Mouse (Mus musculus) hindbrain, embryonic 14.5 days (tissue): ENCODE results near the gene Pms2. TPM values are rescaled to one million over a fixed set of nuclear protein-coding genes. Genes with fewer than 3 reads are reported as not detected.

Source experiments
- ATAC-seq: fragments of 200-750 bp; cut with Nextera tagmentation; 2 replicates; pipeline ENCODE4 v1.8.0; 2017; ENCODE audit warnings: moderate number of reproducible peaks, mild to moderate bottlenecking, moderate TSS enrichment, moderate library complexity; ENCODE audit not compliant: low FRiP score
- DNase-seq: peaks from one replicate; pipeline ENCODE4 v3.0.0-alpha.2; 2015; ENCODE audit warnings: low spot score
- H3K27ac ChIP-seq: fragments of 300-500 bp; sonication (generic); 2 replicates; pipeline ENCODE4 v1.5.1; 2014; ENCODE audit warnings: mild to moderate bottlenecking, moderate library complexity
- H3K27me3 ChIP-seq: fragments of 300-500 bp; sonication (generic); 2 replicates; pipeline ENCODE4 v1.6.1; 2014; ENCODE audit warnings: mild to moderate bottlenecking, low read length, mixed read lengths; ENCODE audit not compliant: control insufficient read depth, insufficient read depth
- H3K36me3 ChIP-seq: fragments of 300-500 bp; sonication (generic); replicated peaks from 2 replicates; pipeline ENCODE4 v1.6.1; 2014; ENCODE audit not compliant: control insufficient read depth, insufficient read depth
- H3K4me1 ChIP-seq: fragments of 300-500 bp; sonication (generic); replicated peaks from 2 replicates; pipeline ENCODE4 v1.6.1; 2014; ENCODE audit warnings: antibody characterized with exemption, low read length, mixed read lengths; ENCODE audit not compliant: control insufficient read depth, insufficient read depth
- H3K4me2 ChIP-seq: fragments of 300-500 bp; sonication (generic); replicated peaks from 2 replicates; pipeline ENCODE4 v1.6.1; 2014; ENCODE audit warnings: mild to moderate bottlenecking, moderate library complexity
- H3K4me3 ChIP-seq: fragments of 300-500 bp; sonication (generic); replicated peaks from 2 replicates; pipeline ENCODE4 v1.5.1; 2014; ENCODE audit warnings: mild to moderate bottlenecking, low read length
- H3K9ac ChIP-seq: fragments of 300-500 bp; sonication (generic); 2 replicates; pipeline ENCODE4 v1.6.1; 2014
- H3K9me3 ChIP-seq: fragments of 300-500 bp; sonication (generic); 2 replicates; pipeline ENCODE4 v1.6.1; 2016; ENCODE audit warnings: low read length; ENCODE audit not compliant: control insufficient read depth
- WGBS: fragments of 180-500 bp; shearing (Covaris S2); extraction: QIAGEN DNeasy Blood & Tissue Kit; methylation state at CpG from one replicate; pipeline ENCODE4 v1.1.7; 2014; 5-methylcytosine and 5-hydroxymethylcytosine counted together
- polyA plus RNA-seq: library from polyadenylated mRNA; unstranded; fragments of >200 nt; fragmentation: Nextera tagmentation; extraction: Ambion mirVana; gene quantifications from 2 replicates; pipeline ENCODE4 v1.2.1, GENCODE M21; 2014

Gene Pms2
- polyA plus RNA-seq, 1 experiment from 2014 or later, result 29.3 TPM

GRCm38 (mm10) chr5:143930656-143931055 is 20.9 kb downstream of the Pms2 start:
- 97% methylated on average over 12 of the region's 12 CpGs for WGBS
- no peak for ATAC-seq
- peaks cover 60% of the 10 kb centered on the region for H3K36me3 ChIP-seq

DNA sequence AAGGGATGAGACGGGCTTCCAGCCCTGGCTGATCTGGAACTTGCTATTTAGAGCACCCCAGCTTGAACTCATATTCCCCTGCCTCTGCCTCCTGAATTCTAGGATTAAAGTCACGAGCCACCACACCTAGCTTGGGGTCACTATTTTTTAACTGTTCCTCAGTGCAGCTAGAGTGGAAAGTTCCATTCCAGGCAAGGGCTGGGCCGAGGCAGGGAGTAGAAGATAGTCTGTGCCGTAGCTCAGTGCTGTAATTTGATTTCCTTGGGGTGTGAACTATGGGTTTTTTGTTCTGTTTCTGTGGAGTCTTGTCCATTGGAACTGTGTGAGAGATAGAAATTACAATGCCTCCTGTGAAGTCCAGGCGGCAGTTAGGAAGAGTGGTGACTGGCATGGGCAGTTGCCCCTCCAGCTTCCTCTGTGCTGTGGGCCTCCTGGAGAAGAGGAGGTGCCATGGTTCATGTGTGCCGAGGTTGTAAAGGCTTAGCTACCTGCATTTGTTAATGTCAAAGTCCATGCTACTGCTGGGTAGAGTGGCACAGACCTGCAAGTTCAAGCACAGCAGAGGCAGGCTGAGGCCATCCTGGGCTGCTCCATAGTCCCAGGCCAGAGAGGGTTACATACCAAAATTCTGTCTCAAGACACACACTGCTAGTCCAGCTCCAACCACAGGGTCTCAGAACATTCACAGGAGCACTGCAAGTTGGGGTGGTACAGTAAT is 22.3 kb downstream of the Pms2 start:
- Histone ChIP-seq H3K9me3 (no peaks in the 10 kb centered on the region), H3K9ac (no peak overlapping the region), H3K4me1 (no peaks in the 10 kb centered on the region), H3K27me3 (no peaks in the 10 kb centered on the region), H3K36me3 (peaks cover 47% of the 10 kb centered on the region), H3K27ac (no peak overlapping the region), H3K4me3 (no peak overlapping the region), H3K4me2 (no peak overlapping the region)
- no peak for ATAC-seq
- DNase-seq, result no peak
- 78% methylated on average over 6 of the region's 6 CpGs for WGBS

More at GRCm38 (mm10) chr5:143930656-143931055, 20.9 kb downstream of the Pms2 start:
- DNase-seq, result no peak
- H3K9ac ChIP-seq, result no peak overlapping the region
- H3K9me3 ChIP-seq, result no peaks in the 10 kb centered on the region
- H3K4me1 ChIP-seq, result no peaks in the 10 kb centered on the region
- H3K4me3 ChIP-seq, result no peak overlapping the region
- no peak overlapping the region for H3K27ac ChIP-seq
- no peak overlapping the region for H3K4me2 ChIP-seq
- no peaks in the 10 kb centered on the region for H3K27me3 ChIP-seq

DNA sequence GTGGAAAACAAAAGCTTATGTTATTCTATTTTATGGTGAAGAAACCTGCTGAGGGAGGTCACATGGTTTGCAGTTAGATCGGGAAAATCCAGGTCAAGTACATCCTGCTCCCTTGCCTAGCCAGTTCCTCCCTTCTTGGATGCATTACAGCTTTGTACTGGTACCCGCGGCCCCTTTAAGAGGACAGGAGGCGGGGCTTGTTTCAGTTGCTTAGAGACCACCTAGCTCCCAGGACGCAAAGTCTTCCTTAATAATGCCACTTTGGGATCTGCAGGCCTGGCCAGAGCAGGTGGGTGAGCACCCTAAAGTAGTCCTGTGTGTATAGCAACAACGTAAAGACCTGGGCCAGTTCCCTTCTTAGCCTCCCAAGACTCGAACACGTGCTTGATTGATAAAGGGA is 23.1 kb downstream of the Pms2 start, which contains the start of gene Rsph10b:
Gene Rsph10b (plus strand): TSS at position 205 of the 400 bp plus-strand sequence.
- DNase-seq (peak; percentile 29), ATAC-seq (no peak)
- Histone ChIP-seq H3K27ac (no peak within 1 kb of the TSS), H3K4me1 (no peaks in the 10 kb centered on the region), H3K4me2 (no peak within 1 kb of the TSS; the same call in 1 of the 2 replicates), H3K9me3 (no peaks in the 10 kb centered on the region), H3K36me3 (peaks cover 44% of the 10 kb centered on the region), H3K27me3 (no peaks in the 10 kb centered on the region), H3K4me3 (no peak within 1 kb of the TSS), H3K9ac (no peak within 1 kb of the TSS)
- 19% methylated on average over 8 of the region's 8 CpGs for WGBS

GRCm38 (mm10) chr5:143933414-143933813 is 23.6 kb downstream of the Pms2 start:
- Histone ChIP-seq H3K27ac (no peak overlapping the region), H3K4me3 (no peak overlapping the region), H3K4me1 (no peaks in the 10 kb centered on the region), H3K27me3 (no peaks in the 10 kb centered on the region), H3K9me3 (no peaks in the 10 kb centered on the region), H3K4me2 (no peak overlapping the region; the same call in 1 of the 2 replicates), H3K36me3 (peaks cover 38% of the 10 kb centered on the region), H3K9ac (no peak overlapping the region)
- ATAC-seq (no peak), DNase-seq (no peak)
- WGBS, result 90% methylated on average over 11 of the region's 11 CpGs

DNA sequence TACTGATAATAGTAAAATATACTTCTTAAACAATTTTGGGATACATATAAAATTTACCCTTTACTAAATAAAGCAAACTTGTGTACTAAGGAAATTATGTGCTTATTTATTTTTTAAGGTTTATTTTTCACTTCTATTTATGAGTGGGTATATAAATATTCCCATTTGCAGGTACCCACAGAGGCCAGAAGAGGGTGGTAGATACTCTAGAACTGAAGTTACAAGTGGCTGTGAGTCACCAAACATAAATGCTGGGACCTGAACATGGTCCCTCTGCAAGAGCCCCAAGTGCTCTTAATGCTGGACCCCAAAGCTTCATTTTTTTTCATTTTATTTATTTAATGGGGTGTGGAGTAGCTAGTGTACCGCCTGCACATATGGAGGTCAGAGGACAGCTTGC is 24.1 kb downstream of the Pms2 start:
- Histone ChIP-seq H3K27me3 (no peaks in the 10 kb centered on the region), H3K4me2 (no peak overlapping the region), H3K9ac (no peak overlapping the region), H3K36me3 (peaks cover 34% of the 10 kb centered on the region), H3K27ac (no peak overlapping the region), H3K4me1 (no peaks in the 10 kb centered on the region), H3K4me3 (no peak overlapping the region), H3K9me3 (no peaks in the 10 kb centered on the region)
- 89% methylated on average over 1 of the region's 1 CpGs for WGBS
- ATAC-seq (no peak), DNase-seq (no peak)

- no peak overlapping the region for H3K4me2 ChIP-seq
- H3K9me3 ChIP-seq, result no peaks in the 10 kb centered on the region
- no peak overlapping the region for H3K27ac ChIP-seq
- ATAC-seq (no peak), DNase-seq (no peak)
- WGBS, result 86% methylated on average over 9 of the region's 9 CpGs
- H3K4me3 ChIP-seq, result no peak overlapping the region
- H3K36me3 ChIP-seq, result peaks cover 12% of the 10 kb centered on the region
- H3K27me3 ChIP-seq, result no peaks in the 10 kb centered on the region
- no peaks in the 10 kb centered on the region for H3K4me1 ChIP-seq
- no peak overlapping the region for H3K9ac ChIP-seq
These were observed 26.4 kb downstream of the Pms2 start for GRCm38 (mm10) chr5:143936156-143936555.

DNA sequence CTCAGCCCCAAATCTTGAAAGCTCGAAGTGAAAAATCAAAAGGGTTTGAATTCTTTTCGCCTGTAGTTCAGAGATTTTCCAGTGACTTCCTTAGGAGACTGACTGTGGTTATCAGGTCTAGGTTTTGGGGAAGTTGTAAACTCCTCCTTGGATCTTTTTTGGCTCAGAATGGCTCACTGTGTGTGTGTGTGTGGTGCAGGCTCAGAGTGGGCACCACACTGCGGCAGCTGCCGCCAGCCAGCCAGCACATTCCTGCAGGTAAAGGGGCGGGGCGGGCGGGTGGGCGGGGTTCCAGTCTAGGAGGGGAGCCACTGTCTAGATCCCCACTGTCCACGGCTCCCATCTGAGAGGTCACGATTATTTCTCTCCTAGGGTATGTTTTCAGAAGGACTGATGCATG is 31.8 kb downstream of the Pms2 start:
- DNase-seq, result no peak
- Histone ChIP-seq H3K27me3 (no peaks in the 10 kb centered on the region), H3K4me2 (no peak overlapping the region), H3K27ac (no peak overlapping the region), H3K36me3 (no peaks in the 10 kb centered on the region), H3K4me1 (no peaks in the 10 kb centered on the region), H3K4me3 (no peak overlapping the region), H3K9ac (no peak overlapping the region), H3K9me3 (peaks cover 4% of the 10 kb centered on the region; the same call in 1 of the 2 replicates)
- ATAC-seq, result no peak
- WGBS, result 33% methylated on average over 10 of the region's 10 CpGs

DNA sequence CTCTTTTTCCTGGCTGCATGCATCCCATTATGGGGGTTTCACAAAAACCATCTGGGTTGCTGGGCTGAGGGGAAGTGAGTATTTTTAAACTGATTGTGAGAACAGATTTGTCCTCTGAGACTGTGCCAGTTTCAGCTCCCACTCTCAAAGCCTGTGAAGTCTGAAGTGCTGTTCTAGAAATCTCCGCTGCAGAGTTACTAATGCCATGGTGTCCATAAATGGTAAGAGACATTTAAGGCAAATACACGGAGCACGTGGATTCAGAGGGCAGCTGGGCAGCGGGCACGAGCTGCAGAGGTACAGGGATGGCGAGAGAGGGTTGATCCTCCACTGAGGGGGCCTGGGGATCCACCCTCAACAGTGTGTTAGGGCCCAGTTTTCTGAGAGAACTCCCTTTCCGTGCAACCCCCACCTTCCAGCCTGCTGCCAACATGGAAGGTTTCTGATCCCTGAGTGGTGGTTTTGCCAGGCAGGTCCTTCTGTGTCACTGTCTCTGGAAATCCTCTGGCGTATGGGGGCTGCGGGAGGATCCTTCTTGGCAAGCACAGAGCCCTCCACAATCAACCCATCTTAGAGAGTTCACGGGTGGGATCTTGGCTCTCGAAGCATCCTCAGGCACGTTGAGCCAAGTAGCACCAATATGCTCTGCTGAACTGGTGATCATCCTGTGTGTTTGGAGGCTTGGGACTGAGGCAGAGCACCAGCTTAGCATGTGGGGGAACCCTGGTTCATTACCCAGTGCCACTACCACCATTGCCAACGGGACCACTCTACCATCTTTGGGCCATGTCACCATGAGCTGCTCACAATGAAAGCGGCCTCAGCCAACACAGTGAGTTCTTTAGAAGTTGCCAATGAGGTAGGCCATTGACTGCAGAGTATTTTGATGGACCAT is 33.7 kb downstream of the Pms2 start:
- H3K36me3 ChIP-seq, result no peaks in the 10 kb centered on the region
- DNase-seq, result no peak
- 90% methylated on average over 14 of the region's 14 CpGs for WGBS
- no peak overlapping the region for H3K4me3 ChIP-seq
- ATAC-seq, result no peak
- no peaks in the 10 kb centered on the region for H3K27me3 ChIP-seq
- no peak overlapping the region for H3K9ac ChIP-seq
- H3K4me2 ChIP-seq, result no peak overlapping the region
- peaks cover 4% of the 10 kb centered on the region; the same call in 1 of the 2 replicates for H3K9me3 ChIP-seq
- no peak overlapping the region for H3K27ac ChIP-seq
- H3K4me1 ChIP-seq, result no peaks in the 10 kb centered on the region

DNA sequence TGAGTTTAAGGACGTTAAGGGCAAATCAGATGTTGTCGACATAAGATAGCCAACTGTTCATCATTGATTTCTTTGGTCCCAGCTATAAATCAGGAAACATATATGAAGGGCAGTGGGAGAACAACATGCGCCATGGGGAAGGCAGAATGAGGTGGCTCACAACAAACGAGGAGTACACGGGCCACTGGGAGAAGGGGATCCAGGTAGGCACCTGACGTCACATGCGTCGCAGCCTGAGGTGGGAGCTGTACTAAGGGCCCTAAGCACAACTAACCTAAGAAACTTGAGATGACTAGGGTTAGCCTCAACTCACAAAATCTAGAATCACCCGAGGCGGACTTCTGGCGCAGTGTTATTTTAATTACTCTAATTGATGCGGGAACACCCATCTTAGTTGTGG is 38.6 kb downstream of the Pms2 start:
- ATAC-seq (no peak), DNase-seq (no peak)
- no peak overlapping the region for H3K9ac ChIP-seq
- H3K4me2 ChIP-seq, result no peak overlapping the region
- no peaks in the 10 kb centered on the region for H3K36me3 ChIP-seq
- no peaks in the 10 kb centered on the region for H3K4me1 ChIP-seq
- WGBS, result 91% methylated on average over 12 of the region's 12 CpGs
- no peaks in the 10 kb centered on the region for H3K27me3 ChIP-seq
- peaks cover 4% of the 10 kb centered on the region; the same call in 1 of the 2 replicates for H3K9me3 ChIP-seq
- H3K4me3 ChIP-seq, result no peak overlapping the region
- H3K27ac ChIP-seq, result no peak overlapping the region
